31 mouse cellular contexts compared by ENCODE assay signal in genomic region chr6:100088576-100088975, GRCm38 (mm10).
"Had no signal": no experiment of that assay in that cellular context is flagged by ENCODE, and none has a peak within 500 bp of the region (broad histone marks: within the 10 kb centered on the region; RNA-seq: fewer than 3 reads in every experiment).

No protein-coding gene starts in this region.

- H3K4me1 ChIP-seq: liver, embryonic 13.5 days; liver, embryonic 15.5 days; lung, embryonic 15.5 days; megakaryocyte, embryonic 14.5 days; midbrain, embryonic 12.5 days; midbrain, embryonic 15.5 days had no signal

- H3K36me3 ChIP-seq: limb, embryonic 10.5 days; limb, embryonic 12.5 days; limb, embryonic 13.5 days; limb, embryonic 15.5 days; liver, embryonic 13.5 days; liver, embryonic 15.5 days; lung, embryonic 15.5 days; midbrain, embryonic 10.5 days; midbrain, embryonic 12.5 days; midbrain, embryonic 13.5 days; midbrain, embryonic 15.5 days; neural tube, embryonic 12.5 days had no signal

- H3K27me3 ChIP-seq: lung, embryonic 15.5 days; midbrain, embryonic 13.5 days; midbrain, embryonic 15.5 days; neural tube, embryonic 12.5 days had no signal

- H3K9ac ChIP-seq: limb, embryonic 12.5 days; limb, embryonic 13.5 days; limb, embryonic 15.5 days; liver, embryonic 13.5 days; liver, embryonic 14.5 days; liver, embryonic 15.5 days; liver, postnatal 0 days; lung, embryonic 14.5 days; lung, embryonic 15.5 days; midbrain, embryonic 12.5 days; midbrain, embryonic 13.5 days; midbrain, embryonic 15.5 days; neural tube, embryonic 12.5 days had no signal

- ATAC-seq: liver, postnatal 0 days; lung, postnatal 0 days; midbrain, embryonic 13.5 days; midbrain, embryonic 15.5 days; midbrain, embryonic 16.5 days had no signal

- H3K4me2 ChIP-seq: limb, embryonic 12.5 days; limb, embryonic 13.5 days; limb, embryonic 15.5 days; liver, embryonic 11.5 days; liver, embryonic 13.5 days; liver, embryonic 15.5 days; lung, embryonic 14.5 days; lung, embryonic 15.5 days; midbrain, embryonic 11.5 days; midbrain, embryonic 12.5 days; midbrain, embryonic 13.5 days; midbrain, embryonic 15.5 days; neural tube, embryonic 12.5 days had no signal

- H3K27ac ChIP-seq: limb, embryonic 10.5 days; limb, embryonic 12.5 days; limb, embryonic 13.5 days; limb, embryonic 15.5 days; liver, embryonic 13.5 days; liver, embryonic 14.5 days; liver, embryonic 15.5 days; lung, embryonic 15.5 days; macrophage; midbrain, embryonic 10.5 days; midbrain, embryonic 12.5 days; midbrain, embryonic 13.5 days; midbrain, embryonic 15.5 days; neural tube, embryonic 12.5 days had no signal

- H3K4me3 ChIP-seq: limb, embryonic 10.5 days; limb, embryonic 12.5 days; limb, embryonic 13.5 days; limb, embryonic 15.5 days; liver, embryonic 13.5 days; liver, embryonic 15.5 days; lung, embryonic 15.5 days; megakaryocyte, embryonic 14.5 days; midbrain, embryonic 10.5 days; midbrain, embryonic 12.5 days; midbrain, embryonic 13.5 days; midbrain, embryonic 15.5 days; myocyte; neural tube, embryonic 12.5 days had no signal

- DNase-seq: left cerebral cortex, postnatal 4 days; liver; liver, embryonic 13.5 days; liver, postnatal 0 days; lung, adult 18-20 months; lung, adult 2 months; lung, embryonic 14.5 days; lung, postnatal 10 days; lung, postnatal 14 days; lung, postnatal 36 days; lung, postnatal 4 days; midbrain, embryonic 14.5 days had no signal

- H3K9me3 ChIP-seq: limb, embryonic 10.5 days; limb, embryonic 15.5 days; liver, embryonic 13.5 days; liver, embryonic 15.5 days; lung, embryonic 15.5 days; midbrain, embryonic 13.5 days; midbrain, embryonic 15.5 days had no signal
